Mouse (Mus musculus) heart, embryonic 12.5 days (tissue): ENCODE measurements around the gene U2af1. TPM values are rescaled to one million over a fixed set of nuclear protein-coding genes. Genes with fewer than 3 reads are reported as not detected.
"Not testable (repeated sequence)": the region's sequence is repeated elsewhere in the genome, so short reads cannot be mapped to it uniquely, and the experiment has no call there.

Source experiments
- ATAC-seq: fragments of 200-750 bp; cut with Nextera tagmentation; 2 replicates; pipeline ENCODE4 v1.8.0; 2017; ENCODE audit warnings: moderate TSS enrichment, moderate library complexity; ENCODE audit not compliant: insufficient number of reproducible peaks, low FRiP score
- H3K27ac ChIP-seq: fragments of 300-500 bp; sonication (generic); 2 replicates; pipeline ENCODE4 v1.5.1; 2016; ENCODE audit warnings: mild to moderate bottlenecking, moderate library complexity; ENCODE audit not compliant: poor library complexity, severe bottlenecking
- H3K27me3 ChIP-seq: fragments of 300-500 bp; sonication (generic); replicated peaks from 2 replicates; pipeline ENCODE4 v1.6.1; 2016; ENCODE audit warnings: mild to moderate bottlenecking, moderate library complexity
- H3K36me3 ChIP-seq: fragments of 300-500 bp; sonication (generic); 2 replicates; pipeline ENCODE4 v1.6.1; 2016; ENCODE audit warnings: mild to moderate bottlenecking, moderate library complexity
- H3K4me1 ChIP-seq: fragments of 300-500 bp; sonication (generic); replicated peaks from 2 replicates; pipeline ENCODE4 v1.6.1; 2016; ENCODE audit warnings: mild to moderate bottlenecking
- H3K4me2 ChIP-seq: fragments of 300-500 bp; sonication (generic); 2 replicates; pipeline ENCODE4 v1.6.1; 2016; ENCODE audit warnings: mild to moderate bottlenecking, moderate library complexity
- H3K4me3 ChIP-seq: fragments of 300-500 bp; sonication (generic); 2 replicates; pipeline ENCODE4 v1.5.1; 2016; ENCODE audit warnings: mild to moderate bottlenecking
- H3K9ac ChIP-seq: fragments of 300-500 bp; sonication (generic); 2 replicates; pipeline ENCODE4 v1.6.1; 2016; ENCODE audit warnings: mild to moderate bottlenecking, moderate library complexity
- H3K9me3 ChIP-seq: fragments of 300-500 bp; sonication (generic); replicated peaks from 2 replicates; pipeline ENCODE4 v1.6.1; 2016; ENCODE audit warnings: mild to moderate bottlenecking, moderate library complexity
- WGBS: fragments of 180-500 bp; shearing (Covaris S2); methylation state at CpG from one replicate; pipeline ENCODE4 v1.1.7; 2016; 5-methylcytosine and 5-hydroxymethylcytosine counted together
- polyA plus RNA-seq: library from polyadenylated mRNA; unstranded; fragments of >200 nt; fragmentation: Nextera tagmentation; extraction: Ambion mirVana; gene quantifications from 2 replicates; pipeline ENCODE4 v1.2.1, GENCODE M21; 2016

The U2af1 gene
- polyA plus RNA-seq, 1 experiment from 2014 or later = 244 TPM

- no peak for ATAC-seq
- H3K27ac ChIP-seq = no peak overlapping the region
Measured at GRCm38 (mm10) chr17:31609895-31610294, 48.8 kb downstream of the U2af1 start.

GRCm38 (mm10) chr17:31609173-31609572 lies 49.5 kb downstream of the U2af1 start:
- H3K4me1 ChIP-seq, H3K4me2 ChIP-seq, H3K27me3 ChIP-seq, H3K4me3 ChIP-seq, ATAC-seq, H3K27ac ChIP-seq, H3K9ac ChIP-seq, H3K9me3 ChIP-seq: not testable (repeated sequence)
- peaks cover 24% of the 10 kb centered on the region for H3K36me3 ChIP-seq
- WGBS = 94% methylated on average over 3 of the region's 3 CpGs

More at GRCm38 (mm10) chr17:31609895-31610294, 48.8 kb downstream of the U2af1 start:
- no peak overlapping the region for H3K9ac ChIP-seq
- H3K4me1 ChIP-seq = peaks cover 9% of the 10 kb centered on the region; the same call in 1 of the 2 replicates
- H3K9me3 ChIP-seq = no peaks in the 10 kb centered on the region
- 86% methylated on average over 3 of the region's 3 CpGs for WGBS
- H3K27me3 ChIP-seq = no peaks in the 10 kb centered on the region
- H3K4me2 ChIP-seq = no peak overlapping the region
- H3K36me3 ChIP-seq = peaks cover 16% of the 10 kb centered on the region
- no peak overlapping the region for H3K4me3 ChIP-seq

DNA sequence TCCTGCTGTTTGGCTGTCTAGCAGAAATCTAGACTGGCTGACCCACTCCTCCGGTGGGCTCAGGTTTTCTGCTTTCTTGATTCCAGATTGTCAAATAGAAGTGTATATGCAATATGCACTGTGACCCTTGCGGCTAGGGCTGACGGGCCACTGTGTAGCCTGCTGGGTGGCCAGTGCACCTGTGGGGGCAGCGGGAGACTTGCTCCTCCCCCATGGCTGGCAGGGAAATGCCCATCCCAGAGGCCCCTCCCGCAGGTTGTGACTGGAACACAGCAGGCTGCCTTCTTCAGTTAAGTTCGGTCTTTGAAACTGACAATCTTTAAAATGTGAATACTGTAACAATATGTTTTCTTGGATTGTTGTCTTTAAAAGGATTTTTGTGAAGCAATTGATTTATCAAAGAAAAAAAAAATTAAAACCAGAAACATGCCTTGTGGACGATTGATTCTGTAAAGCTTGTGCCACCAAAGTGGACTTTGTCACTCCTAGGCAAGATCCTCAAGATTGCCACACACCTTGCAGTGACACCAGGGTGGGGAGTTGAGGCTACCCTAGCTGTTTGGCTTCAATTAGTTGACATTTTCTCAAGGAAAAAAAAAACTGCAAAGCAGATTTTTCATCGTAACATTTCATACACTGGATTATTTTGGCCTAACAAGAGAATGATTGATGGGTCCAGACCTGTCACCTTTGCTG lies 51.3 kb downstream of the U2af1 start:
- Histone ChIP-seq H3K27ac (no peak overlapping the region), H3K36me3 (peaks cover 40% of the 10 kb centered on the region), H3K4me2 (no peak overlapping the region), H3K9me3 (no peaks in the 10 kb centered on the region), H3K4me3 (no peak overlapping the region), H3K4me1 (0 out of 2 replicates have a peak, but pooled peaks cover 3% of the 10 kb centered on the region), H3K27me3 (no peaks in the 10 kb centered on the region), H3K9ac (no peak overlapping the region)
- no peak for ATAC-seq
- 81% methylated on average over 8 of the region's 8 CpGs for WGBS

DNA sequence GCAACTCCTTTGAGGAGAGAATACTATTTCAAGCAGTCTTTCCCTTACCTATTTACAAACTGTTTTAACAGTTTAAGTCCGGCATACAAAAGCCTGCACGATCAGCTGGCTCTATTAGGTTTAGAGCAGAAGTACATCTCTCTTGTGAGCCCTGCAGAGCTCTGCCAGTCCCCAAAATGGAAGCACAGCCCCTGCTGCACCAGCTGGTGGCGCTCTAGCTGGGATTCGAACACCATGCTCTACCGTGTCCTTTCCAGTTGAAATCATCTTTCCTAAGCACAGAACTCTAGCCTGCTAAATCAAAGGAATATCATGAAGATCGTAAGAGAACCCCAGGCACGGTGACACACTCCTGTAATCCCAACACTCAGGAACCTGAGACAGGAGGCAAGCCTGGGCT lies 52.3 kb downstream of the U2af1 start:
- H3K27ac ChIP-seq = no peak overlapping the region
- peaks cover 46% of the 10 kb centered on the region for H3K36me3 ChIP-seq
- no peak overlapping the region for H3K4me3 ChIP-seq
- H3K4me2 ChIP-seq = no peak overlapping the region
- ATAC-seq = no peak
- no peaks in the 10 kb centered on the region for H3K9me3 ChIP-seq
- H3K27me3 ChIP-seq = no peaks in the 10 kb centered on the region
- 0 out of 2 replicates have a peak, but pooled peaks cover 9% of the 10 kb centered on the region for H3K4me1 ChIP-seq
- no peak overlapping the region for H3K9ac ChIP-seq
- WGBS = 79% methylated on average over 7 of the region's 7 CpGs

GRCm38 (mm10) chr17:31598593-31598992 lies 60.1 kb downstream of the U2af1 start:
- 86% methylated on average over 8 of the region's 8 CpGs for WGBS
- Histone ChIP-seq H3K4me3 (no peak overlapping the region), H3K27ac (no peak overlapping the region), H3K4me1 (0 out of 2 replicates have a peak, but pooled peaks cover 7% of the 10 kb centered on the region), H3K36me3 (peaks cover 61% of the 10 kb centered on the region), H3K27me3 (no peaks in the 10 kb centered on the region), H3K9me3 (no peaks in the 10 kb centered on the region), H3K9ac (no peak overlapping the region), H3K4me2 (no peak overlapping the region)
- ATAC-seq = no peak

- no peak overlapping the region for H3K9ac ChIP-seq
- no peak overlapping the region for H3K27ac ChIP-seq
- ATAC-seq = no peak
- no peak overlapping the region for H3K4me3 ChIP-seq
- 0 out of 2 replicates have a peak, but pooled peaks cover 7% of the 10 kb centered on the region for H3K4me1 ChIP-seq
- WGBS = 82% methylated on average over 9 of the region's 9 CpGs
- H3K9me3 ChIP-seq = no peaks in the 10 kb centered on the region
- H3K27me3 ChIP-seq = no peaks in the 10 kb centered on the region
- H3K36me3 ChIP-seq = peaks cover 59% of the 10 kb centered on the region
- H3K4me2 ChIP-seq = no peak overlapping the region
Measured at GRCm38 (mm10) chr17:31597957-31598356, 60.7 kb downstream of the U2af1 start.

Other genes starting within 250 kb of the U2af1 start
- gene Wdr4, start 138.9 kb downstream of the U2af1 start, polyA plus RNA-seq = 22.6 and 23.1 TPM in 2 replicates
- gene Ndufv3, start 138.8 kb downstream of the U2af1 start, polyA plus RNA-seq = 494 and 510 TPM in 2 replicates
- gene Pknox1, start 94.2 kb downstream of the U2af1 start, polyA plus RNA-seq = 19.8 and 20.2 TPM in 2 replicates
- 0.48 and 0.70 TPM in 2 replicates for gene Cbs, start 21.7 kb downstream of the U2af1 start, polyA plus RNA-seq
- 0.44 TPM in 1 of 2 replicates, not detected in the other for gene Cryaa, start 18.9 kb upstream of the U2af1 start, polyA plus RNA-seq
- gene Sik1, start 196.9 kb upstream of the U2af1 start, polyA plus RNA-seq = 23.3 and 24.3 TPM in 2 replicates